Mouse (Mus musculus): Measurements from ENCODE around the gene Zbed5. TPM values are rescaled to one million over a fixed set of nuclear protein-coding genes. Genes with fewer than 3 reads are reported as not detected.
"Not testable (repeated sequence)": the region's sequence is repeated elsewhere in the genome, so short reads cannot be mapped to it uniquely, and the experiment has no call there.

Zbed5 gene
- total RNA-seq, 1 experiment: 15.7 TPM

DNA sequence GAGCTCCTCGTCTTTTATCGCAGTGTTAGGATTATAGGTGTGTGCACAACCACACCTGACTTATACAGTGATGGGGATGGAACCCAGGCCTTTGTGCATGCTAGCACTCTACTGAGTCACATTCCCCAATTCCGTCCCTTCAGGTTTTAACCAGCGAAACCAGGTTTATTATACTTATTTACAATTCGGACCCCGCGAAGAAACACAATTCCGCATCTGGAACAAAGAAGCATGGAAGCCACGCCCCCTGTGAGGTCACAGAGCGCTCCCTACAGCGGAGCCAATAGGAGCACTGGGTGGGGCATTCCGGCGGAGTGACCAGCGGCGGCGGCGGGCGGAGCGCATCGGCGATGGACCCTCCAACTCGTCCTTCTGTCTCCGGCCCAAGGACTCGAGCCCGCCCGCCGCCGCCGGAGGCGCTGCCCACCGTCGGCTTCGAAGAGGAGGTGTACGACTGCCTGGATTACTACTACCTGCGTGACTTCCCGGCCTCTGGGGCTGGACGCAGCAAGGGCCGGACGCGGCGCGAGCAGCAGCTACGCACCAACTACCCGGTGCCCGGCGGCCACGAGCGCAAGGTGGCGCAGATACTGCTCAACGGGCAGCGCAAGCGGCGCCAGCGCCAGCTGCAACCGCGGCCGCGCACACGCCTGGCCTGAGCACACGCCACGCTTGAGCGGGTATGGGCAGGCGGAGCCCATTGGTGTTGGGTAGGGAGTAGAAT is 12.9 kb downstream of the Zbed5 start, which contains the start of gene Nupr1l:
Nupr1l (plus strand) TSS at position 299 of the 724 bp plus-strand sequence.
- peak within 1 kb of the TSS; percentile 82 to 93 for H3K4me3 ChIP-seq (ENCODE audit: insufficient read depth in 1 of 2, low read depth in 1 of 2, low read length in 2 of 2, poor library complexity in 1 of 2, severe bottlenecking in 1 of 2)
- peak within 1 kb of the TSS; percentile 73 for H3K9ac ChIP-seq (ENCODE audit: insufficient read depth, low read depth, low read length, poor library complexity, severe bottlenecking)
- peak; percentile 76 for DNase-seq (ENCODE audit: low read depth, low spot score)
- TF ChIP-seq HCFC1 (IDR thresholded peaks at IDR 0.05; ENCODE audit: borderline replicate concordance, insufficient read depth, low read length) (no peak), MAFK (IDR thresholded peaks at IDR 0.05; ENCODE audit: insufficient read depth, low read depth, low read length) (no peak), CHD2 (IDR thresholded peaks at IDR 0.05; ENCODE audit: low read depth, low read length) (no peak), ZNF384 (IDR thresholded peaks at IDR 0.05; ENCODE audit: low read depth, low read length) (no peak), ZC3H11A (IDR thresholded peaks at IDR 0.05; ENCODE audit: borderline replicate concordance, low read depth, low read length) (no peak)
- in situ Hi-C loops (cut with MboI; ENCODE audit: low sequenced_read_pairs in 2 of 2, unreplicated experiment in 2 of 2): no loop called here
- H3K4me1 ChIP-seq (ENCODE audit: control insufficient read depth in 2 of 2, insufficient read depth in 2 of 2, low read length in 2 of 2, poor library complexity in 1 of 2): 0 out of 4 replicates have a peak, but pooled peaks cover 2 to 4% of the 10 kb centered on the region in 2 experiments
- no peaks in the 10 kb centered on the region; the same call in 1 of the 2 replicates for H3K36me3 ChIP-seq (ENCODE audit: control insufficient read depth, insufficient read depth, low read length, poor library complexity, severe bottlenecking)
- H3K9me3 ChIP-seq (ENCODE audit: control insufficient read depth, insufficient read depth, low read depth, low read length): no peaks in the 10 kb centered on the region
- H3K27ac ChIP-seq (ENCODE audit: insufficient read depth, low read depth, low read length, poor library complexity, severe bottlenecking): peak within 1 kb of the TSS; percentile 38

DNA sequence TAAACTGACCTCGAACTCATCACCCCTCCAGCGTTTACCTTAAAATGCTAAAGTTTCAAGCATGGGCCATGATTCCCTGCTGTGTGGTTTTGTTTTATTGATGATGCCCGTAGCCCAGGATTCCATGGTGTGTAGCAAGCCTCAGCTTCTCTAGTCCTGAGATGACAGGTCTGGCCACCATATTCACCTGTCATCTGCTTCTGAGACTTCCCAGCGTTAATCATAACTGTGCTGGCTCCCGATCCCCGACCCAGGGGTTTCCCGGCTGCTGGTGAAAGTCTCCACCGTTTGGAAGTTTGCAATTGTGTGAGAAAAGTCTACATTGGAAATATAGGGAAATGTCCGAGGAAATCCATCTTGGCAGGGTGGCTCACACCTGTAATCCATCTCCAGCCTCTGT is 13.6 kb downstream of the Zbed5 start:
- H3K4me3 ChIP-seq (ENCODE audit: insufficient read depth in 1 of 2, low read depth in 1 of 2, low read length in 2 of 2, poor library complexity in 1 of 2, severe bottlenecking in 1 of 2): peak overlapping the region; percentile 82 to 93
- no peak overlapping the region; the same call in 1 of the 2 replicates for H3K27ac ChIP-seq (ENCODE audit: insufficient read depth, low read depth, low read length, poor library complexity, severe bottlenecking)
- no peak for TF ChIP-seq ZC3H11A (IDR thresholded peaks at IDR 0.05; ENCODE audit: borderline replicate concordance, low read depth, low read length)
- no peak for TF ChIP-seq HCFC1 (IDR thresholded peaks at IDR 0.05; ENCODE audit: borderline replicate concordance, insufficient read depth, low read length)
- TF ChIP-seq MAFK (IDR thresholded peaks at IDR 0.05; ENCODE audit: insufficient read depth, low read depth, low read length): no peak
- in situ Hi-C loops (cut with MboI; ENCODE audit: low sequenced_read_pairs in 2 of 2, unreplicated experiment in 2 of 2): no loop called here
- 0 out of 4 replicates have a peak, but pooled peaks cover 2 to 4% of the 10 kb centered on the region in 2 experiments for H3K4me1 ChIP-seq (ENCODE audit: control insufficient read depth in 2 of 2, insufficient read depth in 2 of 2, low read length in 2 of 2, poor library complexity in 1 of 2)
- no peak for DNase-seq (ENCODE audit: low read depth, low spot score)
- H3K9me3 ChIP-seq (ENCODE audit: control insufficient read depth, insufficient read depth, low read depth, low read length): no peaks in the 10 kb centered on the region
- H3K36me3 ChIP-seq (ENCODE audit: control insufficient read depth, insufficient read depth, low read length, poor library complexity, severe bottlenecking): no peaks in the 10 kb centered on the region
- peak overlapping the region; percentile 73; the same call in 1 of the 2 replicates for H3K9ac ChIP-seq (ENCODE audit: insufficient read depth, low read depth, low read length, poor library complexity, severe bottlenecking)

DNA sequence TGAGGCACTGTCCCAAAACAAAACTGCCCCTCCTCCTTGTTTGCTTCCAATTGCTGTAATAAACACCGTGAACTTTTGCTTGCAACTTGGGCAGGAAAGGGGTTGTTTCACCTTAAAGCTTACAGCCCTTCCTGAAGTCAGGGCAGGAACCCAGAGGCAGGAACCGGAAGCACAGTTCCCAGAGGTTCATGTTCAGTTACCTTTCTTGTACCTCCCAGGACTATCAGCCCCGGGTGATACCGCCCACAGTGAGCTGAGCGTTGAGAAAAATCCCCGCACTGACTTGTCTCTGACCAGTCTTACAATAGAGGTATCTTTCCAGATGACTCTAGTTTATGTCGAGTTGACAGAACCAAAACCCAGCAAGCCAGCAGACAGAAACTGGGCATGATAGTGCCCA is 14.1 kb downstream of the Zbed5 start:
- H3K36me3 ChIP-seq (ENCODE audit: control insufficient read depth, insufficient read depth, low read length, poor library complexity, severe bottlenecking): no peaks in the 10 kb centered on the region
- H3K9ac ChIP-seq (ENCODE audit: insufficient read depth, low read depth, low read length, poor library complexity, severe bottlenecking): no peak overlapping the region; the same call in 1 of the 2 replicates
- no peaks in the 10 kb centered on the region for H3K9me3 ChIP-seq (ENCODE audit: control insufficient read depth, insufficient read depth, low read depth, low read length)
- TF ChIP-seq ZC3H11A (IDR thresholded peaks at IDR 0.05; ENCODE audit: borderline replicate concordance, low read depth, low read length): no peak
- TF ChIP-seq HCFC1 (IDR thresholded peaks at IDR 0.05; ENCODE audit: borderline replicate concordance, insufficient read depth, low read length): no peak
- TF ChIP-seq MAFK (IDR thresholded peaks at IDR 0.05; ENCODE audit: insufficient read depth, low read depth, low read length): no peak
- peak overlapping the region; percentile 82 to 93; a peak in 2 of 4 replicates for H3K4me3 ChIP-seq (ENCODE audit: insufficient read depth in 1 of 2, low read depth in 1 of 2, low read length in 2 of 2, poor library complexity in 1 of 2, severe bottlenecking in 1 of 2)
- H3K4me1 ChIP-seq (ENCODE audit: control insufficient read depth in 2 of 2, insufficient read depth in 2 of 2, low read length in 2 of 2, poor library complexity in 1 of 2): peaks cover 4% of the 10 kb centered on the region in 2 experiments; a peak in 1 of 4 replicates
- in situ Hi-C loops (cut with MboI; ENCODE audit: low sequenced_read_pairs in 2 of 2, unreplicated experiment in 2 of 2): no loop called here
- H3K27ac ChIP-seq (ENCODE audit: insufficient read depth, low read depth, low read length, poor library complexity, severe bottlenecking): no peak overlapping the region; the same call in 1 of the 2 replicates
- peak; percentile 26 for DNase-seq (ENCODE audit: low read depth, low spot score)

GRCm38 (mm10) chr5:129914024-129914423 is 18.5 kb downstream of the Zbed5 start:
- no peak for TF ChIP-seq MAFK (IDR thresholded peaks at IDR 0.05; ENCODE audit: insufficient read depth, low read depth, low read length)
- 0 out of 2 replicates have a peak, but pooled peaks have one; percentile 34 for TF ChIP-seq ZC3H11A (IDR thresholded peaks at IDR 0.05; ENCODE audit: borderline replicate concordance, low read depth, low read length)
- peaks cover 4 to 8% of the 10 kb centered on the region in 2 experiments; a peak in 3 of 4 replicates for H3K4me1 ChIP-seq (ENCODE audit: control insufficient read depth in 2 of 2, insufficient read depth in 2 of 2, low read length in 2 of 2, poor library complexity in 1 of 2)
- no peak overlapping the region; the same call in 1 of the 2 replicates for H3K27ac ChIP-seq (ENCODE audit: insufficient read depth, low read depth, low read length, poor library complexity, severe bottlenecking)
- H3K9ac ChIP-seq (ENCODE audit: insufficient read depth, low read depth, low read length, poor library complexity, severe bottlenecking): peak overlapping the region; percentile 51; the same call in 1 of the 2 replicates
- no peaks in the 10 kb centered on the region for H3K9me3 ChIP-seq (ENCODE audit: control insufficient read depth, insufficient read depth, low read depth, low read length)
- no peak for DNase-seq (ENCODE audit: low read depth, low spot score)
- in situ Hi-C loops (cut with MboI; ENCODE audit: low sequenced_read_pairs in 2 of 2, unreplicated experiment in 2 of 2): no loop called here
- H3K36me3 ChIP-seq (ENCODE audit: control insufficient read depth, insufficient read depth, low read length, poor library complexity, severe bottlenecking): no peaks in the 10 kb centered on the region
- H3K4me3 ChIP-seq (ENCODE audit: insufficient read depth in 1 of 2, low read depth in 1 of 2, low read length in 2 of 2, poor library complexity in 1 of 2, severe bottlenecking in 1 of 2): no peak overlapping the region

GRCm38 (mm10) chr5:129915491-129915890 is 20.0 kb downstream of the Zbed5 start:
- DNase-seq (ENCODE audit: low read depth, low spot score); H3K36me3 ChIP-seq (ENCODE audit: control insufficient read depth, insufficient read depth, low read length, poor library complexity, severe bottlenecking); H3K4me1 ChIP-seq (ENCODE audit: control insufficient read depth in 2 of 2, insufficient read depth in 2 of 2, low read length in 2 of 2, poor library complexity in 1 of 2); H3K9me3 ChIP-seq (ENCODE audit: control insufficient read depth, insufficient read depth, low read depth, low read length); in situ Hi-C loops (cut with MboI; ENCODE audit: low sequenced_read_pairs in 2 of 2, unreplicated experiment in 2 of 2): not testable (repeated sequence)
- Histone ChIP-seq H3K27ac (ENCODE audit: insufficient read depth, low read depth, low read length, poor library complexity, severe bottlenecking) (peak overlapping the region; percentile 97), H3K4me3 (ENCODE audit: insufficient read depth in 1 of 2, low read depth in 1 of 2, low read length in 2 of 2, poor library complexity in 1 of 2, severe bottlenecking in 1 of 2) (peak overlapping the region in 1 of 2 experiments; percentile 33; a peak in 2 of 4 replicates), H3K9ac (ENCODE audit: insufficient read depth, low read depth, low read length, poor library complexity, severe bottlenecking) (peak overlapping the region; percentile 51)

Measured in ES-E14 (cell line).